Mouse (Mus musculus) G1E-ER4 (cell line): Measurements from ENCODE around the gene Olfr1537. TPM values are rescaled to one million over a fixed set of nuclear protein-coding genes. Genes with fewer than 3 reads are reported as not detected.

ENCODE experiments used
- GATA1 ChIP-seq: IDR thresholded peaks from one replicate; pipeline ENCODE4 v1.8.0; 2012; ENCODE audit warnings: low read length, inconsistent platforms
- polyA plus RNA-seq: library from polyadenylated mRNA; stranded (reverse); fragments of >175 nt; gene quantifications from 2 replicates; pipeline ENCODE4 v1.2.3, GENCODE M21; 2012

Olfr1537 gene
- polyA plus RNA-seq: not detected in 2 replicates

- TF ChIP-seq GATA1: no peak
Measured at GRCm38 (mm10) chr9:39249894-39250293, at the start of gene Olfr1537. TSS of gene Olfr1537 (minus strand) at chr9:39249994.

DNA sequence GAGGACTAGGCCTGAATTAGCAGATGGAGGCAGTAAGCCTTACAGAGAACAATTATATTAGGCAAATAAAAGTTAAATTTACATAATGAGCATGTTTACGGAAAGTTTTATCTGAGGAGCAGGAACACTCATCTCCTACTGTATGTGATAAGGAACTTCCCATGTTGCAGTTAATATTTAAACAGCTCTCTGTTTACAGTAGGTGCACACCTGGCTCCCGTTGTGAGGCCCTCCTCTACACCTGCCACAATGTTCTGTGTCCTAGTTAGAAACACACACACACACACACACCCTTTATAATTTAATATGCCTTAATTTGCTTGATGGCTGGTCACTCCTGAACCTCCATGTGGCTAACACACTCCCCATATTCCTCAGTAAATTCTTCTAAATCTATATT is 37.3 kb upstream of the Olfr1537 start:
- no peak for TF ChIP-seq GATA1

- no peak for TF ChIP-seq GATA1
Measured at GRCm38 (mm10) chr9:39276718-39277117, 26.9 kb upstream of the Olfr1537 start, which contains the start of gene Olfr945. TSS of gene Olfr945 (minus strand) at chr9:39276818.

DNA sequence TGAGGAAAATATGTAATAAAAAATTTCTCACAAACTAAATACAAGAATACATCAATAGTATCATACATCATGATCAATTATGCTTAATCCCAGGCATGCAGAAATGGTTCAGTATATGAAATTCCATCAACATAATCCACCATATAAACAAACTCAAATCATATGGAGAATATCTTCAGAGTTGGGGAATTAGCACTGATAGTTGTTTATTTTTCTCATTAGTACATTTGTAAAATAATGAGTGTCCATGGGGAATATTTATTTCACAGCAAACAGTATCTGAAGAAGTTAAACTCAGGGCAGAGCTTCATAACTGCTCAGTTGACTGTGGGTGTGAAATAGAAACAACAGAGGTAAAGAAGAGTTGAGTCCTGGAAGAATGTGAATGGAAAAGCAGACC is 48.2 kb downstream of the Olfr1537 start, which contains the start of gene Olfr944:
TSS of gene Olfr944 (plus strand) at position 301 of the 400 bp plus-strand sequence.
- TF ChIP-seq GATA1: no peak

Other genes with a start within 250 kb of the Olfr1537 start
- gene Olfr146, start 226.6 kb downstream of the Olfr1537 start, polyA plus RNA-seq: not detected in 2 replicates
- not detected in 2 replicates for gene Olfr937, start 185.0 kb downstream of the Olfr1537 start, polyA plus RNA-seq
- not detected in 2 replicates for gene Olfr938, start 171.1 kb downstream of the Olfr1537 start, polyA plus RNA-seq
- not detected in 2 replicates for gene Olfr27, start 121.9 kb downstream of the Olfr1537 start, polyA plus RNA-seq
- gene Olfr943, start 83.7 kb downstream of the Olfr1537 start, polyA plus RNA-seq: not detected in 2 replicates
- not detected in 2 replicates for gene Olfr944, start 48.1 kb downstream of the Olfr1537 start, polyA plus RNA-seq
- not detected in 2 replicates for gene Olfr945, start 26.8 kb upstream of the Olfr1537 start, polyA plus RNA-seq
- gene Olfr948, start 76.1 kb upstream of the Olfr1537 start, polyA plus RNA-seq: not detected in 2 replicates
- gene Olfr951, start 137.4 kb upstream of the Olfr1537 start, polyA plus RNA-seq: not detected in 2 replicates
- not detected in 2 replicates for gene Olfr952, start 177.2 kb upstream of the Olfr1537 start, polyA plus RNA-seq
- not detected in 2 replicates for gene Olfr954, start 206.7 kb upstream of the Olfr1537 start, polyA plus RNA-seq
- not detected in 2 replicates for gene Olfr955, start 221.9 kb upstream of the Olfr1537 start, polyA plus RNA-seq
- gene Olfr44, start 244.0 kb upstream of the Olfr1537 start, polyA plus RNA-seq: not detected in 2 replicates